Mouse (Mus musculus) spleen, postnatal 4 days (tissue): ENCODE measurements around the gene Ifrd1.

Experiments used
- DNase-seq, 2 experiments: peaks; one replicate each; pipeline ENCODE4 v3.0.0; 2022; ENCODE audit warnings: low spot score in 2 of 2

Gene Ifrd1

GRCm38 (mm10) chr12:40243241-40243640 lies 5.1 kb downstream of the Ifrd1 start:
- no peak for DNase-seq

- DNase-seq: no peak
Observed at GRCm38 (mm10) chr12:40239161-40239560, 9.1 kb downstream of the Ifrd1 start.

- DNase-seq: no peak
Observed at GRCm38 (mm10) chr12:40232231-40232630, 16.1 kb downstream of the Ifrd1 start.

- DNase-seq: no peak
Observed at GRCm38 (mm10) chr12:40231632-40232031, 16.7 kb downstream of the Ifrd1 start.

GRCm38 (mm10) chr12:40224171-40224880 lies 24.0 kb downstream of the Ifrd1 start:
- DNase-seq: no peak

- DNase-seq: no peak
Observed at GRCm38 (mm10) chr12:40223676-40224075, 24.6 kb downstream of the Ifrd1 start.

GRCm38 (mm10) chr12:40223082-40223619 lies 25.2 kb downstream of the Ifrd1 start:
- DNase-seq: peak; percentile 98 to 99

GRCm38 (mm10) chr12:40222251-40223081 lies 25.8 kb downstream of the Ifrd1 start:
- peak; percentile 90 to 94 for DNase-seq

GRCm38 (mm10) chr12:40221611-40222010 lies 26.7 kb downstream of the Ifrd1 start:
- no peak for DNase-seq

- DNase-seq: no peak
Observed at GRCm38 (mm10) chr12:40220896-40221295, 27.4 kb downstream of the Ifrd1 start.

- no peak for DNase-seq
Observed at GRCm38 (mm10) chr12:40220001-40220570, 28.2 kb downstream of the Ifrd1 start.

- DNase-seq: no peak
Observed at GRCm38 (mm10) chr12:40218430-40218945, 29.8 kb downstream of the Ifrd1 start.

- DNase-seq: no peak
Observed at GRCm38 (mm10) chr12:40217776-40218175, 30.5 kb downstream of the Ifrd1 start.

GRCm38 (mm10) chr12:40214888-40215876 lies 33.1 kb downstream of the Ifrd1 start:
- no peak for DNase-seq

GRCm38 (mm10) chr12:40209049-40209448 lies 39.3 kb downstream of the Ifrd1 start:
- DNase-seq: no peak

- no peak for DNase-seq
Observed at GRCm38 (mm10) chr12:40207909-40208308, 40.4 kb downstream of the Ifrd1 start.

GRCm38 (mm10) chr12:40202161-40203035 lies 45.9 kb downstream of the Ifrd1 start:
- no peak for DNase-seq

GRCm38 (mm10) chr12:40200484-40201235 lies 47.6 kb downstream of the Ifrd1 start:
- no peak for DNase-seq

GRCm38 (mm10) chr12:40199795-40200402 lies 48.4 kb downstream of the Ifrd1 start:
- DNase-seq: peak; percentile 49 to 75
